Mouse (Mus musculus): Measurements from ENCODE around the gene Aifm3.
"Not testable (repeated sequence)": the region's sequence is repeated elsewhere in the genome, so short reads cannot be mapped to it uniquely, and the experiment has no call there.

Aifm3 gene

DNA sequence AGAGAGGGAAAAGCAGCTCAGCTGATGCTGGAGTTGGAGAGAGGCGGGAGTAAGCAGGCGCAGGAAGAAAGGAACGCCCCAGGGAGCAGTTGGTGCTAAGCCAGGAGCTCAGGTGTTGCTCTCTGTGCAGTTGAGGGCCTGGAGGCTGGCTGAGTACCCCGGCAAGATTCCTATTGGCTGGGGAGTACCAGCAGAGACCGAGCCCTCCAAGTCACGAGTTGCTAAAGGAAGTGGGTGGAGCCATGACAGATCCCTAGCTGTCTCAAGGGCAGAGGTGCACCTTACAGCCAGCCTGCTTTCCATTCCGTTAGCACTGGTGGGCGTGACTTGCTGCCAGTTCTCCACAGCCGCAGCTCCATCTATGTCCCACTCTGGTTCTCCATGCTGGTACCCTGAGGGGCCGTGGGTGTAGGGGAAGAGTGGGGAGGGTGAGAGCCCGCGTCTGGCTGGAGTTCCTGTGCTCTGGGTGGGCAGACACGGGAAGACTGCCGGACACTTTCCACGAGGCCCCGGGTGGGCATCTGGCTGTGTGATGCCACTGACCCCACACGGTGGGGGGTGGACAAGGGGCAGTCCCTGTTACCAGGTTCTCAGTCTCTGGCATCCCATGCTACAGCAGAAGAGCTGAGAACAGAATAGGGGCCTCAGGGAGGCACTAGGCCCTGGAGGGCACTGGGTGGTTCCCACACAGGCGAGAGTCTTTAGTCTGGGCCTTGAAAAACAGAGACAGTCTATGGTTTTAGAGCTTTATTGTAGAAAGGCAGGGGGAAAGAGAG lies 64.7 kb downstream of the Aifm3 start:
- DNase-seq (ENCODE audit: low spot score) = no peak

DNA sequence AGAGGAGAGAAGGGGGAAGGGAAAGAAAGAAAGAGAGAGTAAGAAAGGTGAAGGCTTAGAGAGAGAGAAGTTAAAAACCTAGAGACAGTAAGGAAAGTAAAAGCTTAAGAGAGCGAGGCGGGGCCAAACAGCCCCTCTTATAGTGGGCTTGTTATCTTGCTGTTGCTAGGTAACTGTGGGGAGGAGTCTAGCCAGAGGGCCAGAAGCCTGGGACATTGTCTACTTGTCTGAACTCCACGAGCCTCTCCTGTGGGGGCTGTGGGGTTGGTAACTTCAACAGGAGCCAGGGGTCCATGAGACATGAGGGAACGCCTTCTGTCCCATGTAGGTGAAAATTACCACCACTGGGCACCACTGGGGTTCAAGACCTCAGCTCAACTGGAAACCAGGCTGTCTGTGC lies 65.3 kb downstream of the Aifm3 start:
- DNase-seq (ENCODE audit: low spot score) = not testable (repeated sequence)

DNA sequence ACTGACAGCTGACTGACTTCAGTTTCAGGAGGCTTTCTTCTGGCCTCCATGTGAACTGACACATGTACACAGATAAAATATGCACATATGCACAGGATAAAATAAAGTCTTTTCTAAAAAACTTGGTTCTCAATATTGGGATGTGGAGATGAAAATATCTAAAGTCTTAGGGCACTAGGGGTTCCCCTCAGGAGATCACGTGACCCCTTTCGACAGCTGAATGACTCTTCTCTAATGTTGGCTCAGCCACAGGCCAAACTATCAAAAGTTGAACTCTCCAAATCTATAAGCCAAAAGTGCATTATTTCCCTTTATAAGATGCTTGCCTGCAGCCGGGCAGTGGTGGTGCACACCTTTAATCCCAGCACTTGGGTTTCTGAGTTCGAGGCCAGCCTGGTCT lies 66.8 kb downstream of the Aifm3 start:
- no peak for DNase-seq (ENCODE audit: low spot score)

DNA sequence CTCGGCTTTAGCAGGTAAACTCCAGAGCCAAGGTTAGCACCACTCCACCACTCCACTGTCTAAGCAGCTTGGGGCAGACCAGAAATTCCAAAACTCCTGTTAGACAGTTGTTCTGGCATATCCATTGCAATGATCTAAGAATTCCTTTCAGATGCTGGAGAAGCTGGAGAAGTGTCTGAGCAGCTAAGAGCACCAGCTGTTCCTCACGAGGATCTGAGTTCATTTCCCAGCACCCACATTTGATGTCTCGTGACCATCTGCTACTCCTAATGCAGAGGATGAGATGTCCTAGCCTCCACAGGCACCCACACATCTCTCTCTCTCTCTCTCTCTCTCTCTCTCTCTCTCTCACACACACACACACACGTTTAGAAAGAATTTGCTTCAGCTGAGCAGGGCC lies 67.5 kb downstream of the Aifm3 start:
- DNase-seq (ENCODE audit: low spot score) = no peak
